ENCODE assay signal across 8 mouse cellular contexts in genomic region chr19:47014447-47015381, GRCm38 (mm10). TPM values are rescaled to one million over a fixed set of nuclear protein-coding genes. Genes with fewer than 3 reads are reported as not detected.
DNase-seq lines count a peak whose midpoint lies in the region; ATAC-seq and TF ChIP-seq lines count a peak whose summit lies in the region.

Gene Ina (plus strand): TSS chr19:47014698.
Gene Nt5c2 (minus strand): TSS chr19:47015153.

- H3K4me3 ChIP-seq in thymus, adult 2 months (ENCODE audit: control insufficient read depth, insufficient read depth, low read length) = peak within 1 kb of the TSS; percentile 38
- peak within 1 kb of the TSS; percentile 56 for H3K4me3 ChIP-seq in heart, embryonic 13.5 days
- H3K4me3 ChIP-seq in liver, embryonic 16.5 days (ENCODE audit: low read depth, low read length) = peak within 1 kb of the TSS; percentile 44

- no peak within 1 kb of the TSS for H3K27ac ChIP-seq in thymus, adult 2 months (ENCODE audit: control insufficient read depth, insufficient read depth, low read length)
- no peak within 1 kb of the TSS for H3K27ac ChIP-seq in heart, embryonic 13.5 days (replicated peaks)
- no peak within 1 kb of the TSS for H3K27ac ChIP-seq in liver, embryonic 16.5 days (ENCODE audit: low read length)

- no peak for TF ChIP-seq POLR2A in thymus, adult 2 months (IDR thresholded peaks at IDR 0.05; ENCODE audit: control insufficient read depth, extremely low read depth, insufficient read depth, low read length, poor library complexity)

- H3K9ac ChIP-seq in heart, embryonic 13.5 days = peak within 1 kb of the TSS; percentile 55; the same call in 1 of the 2 replicates
- H3K9ac ChIP-seq in liver, embryonic 16.5 days (ENCODE audit: low read depth, low read length) = no peak within 1 kb of the TSS

- peak within 1 kb of the TSS; percentile 84 for H3K4me2 ChIP-seq in heart, embryonic 13.5 days
- H3K4me2 ChIP-seq in liver, embryonic 16.5 days (ENCODE audit: low read depth, low read length) = peak within 1 kb of the TSS; percentile 60

- H3K36me3 ChIP-seq in thymus, adult 2 months (ENCODE audit: control insufficient read depth, insufficient read depth, low read length) = no peaks in the 10 kb centered on the region
- H3K36me3 ChIP-seq in heart, embryonic 13.5 days = no peaks in the 10 kb centered on the region
- H3K36me3 ChIP-seq in liver, embryonic 16.5 days (ENCODE audit: control insufficient read depth, insufficient read depth) = no peaks in the 10 kb centered on the region

- DNase-seq in thymus, adult 2 months = no peak
- DNase-seq in thymus, adult 18-20 months = no peak
- peak; percentile 64 to 80 for DNase-seq in layer of hippocampus, adult 18-20 months (ENCODE audit: low spot score in 2 of 2)
- peak; percentile 86 for DNase-seq in retina, postnatal 1 day
- DNase-seq in spleen, adult 18-20 months = no peak

- no peaks in the 10 kb centered on the region for H3K9me3 ChIP-seq in heart, embryonic 13.5 days
- no peaks in the 10 kb centered on the region for H3K9me3 ChIP-seq in liver, embryonic 16.5 days (replicated peaks; ENCODE audit: control insufficient read depth, low read length)

- WGBS in thymus, adult 2 months = 2% methylated on average over 124 of the region's 124 CpGs
- WGBS in heart, embryonic 13.5 days = under 1% methylated on average over 118 of the region's 124 CpGs
- WGBS in liver, embryonic 16.5 days (ENCODE audit: insufficient replicate concordance) = under 1% methylated on average over 121 of the region's 124 CpGs

- peaks cover 19% of the 10 kb centered on the region for H3K4me1 ChIP-seq in thymus, adult 2 months (replicated peaks; ENCODE audit: control insufficient read depth, insufficient read depth, low read length)
- peaks cover 16% of the 10 kb centered on the region for H3K4me1 ChIP-seq in heart, embryonic 13.5 days
- peaks cover 10% of the 10 kb centered on the region for H3K4me1 ChIP-seq in liver, embryonic 16.5 days (ENCODE audit: control insufficient read depth, low read depth, low read length)

- TF ChIP-seq CTCF in thymus, adult 2 months (IDR thresholded peaks at IDR 0.05; ENCODE audit: borderline replicate concordance, control insufficient read depth, extremely low read depth, insufficient read depth, low read length, poor library complexity) = no peak

- peak; percentile 31; the same call in 1 of the 2 replicates for ATAC-seq in common myeloid progenitor, adult 5-6 weeks (replicated peaks; ENCODE audit: low read depth, poor library complexity, severe bottlenecking)
- peak; percentile 19; the same call in 1 of the 2 replicates for ATAC-seq in heart, embryonic 13.5 days (ENCODE audit: extremely low read depth, insufficient number of reproducible peaks, low FRiP score, low TSS enrichment)
- ATAC-seq in liver, embryonic 16.5 days (ENCODE audit: low read depth) = peak; percentile 59; the same call in 1 of the 2 replicates

- peaks cover 4% of the 10 kb centered on the region; the same call in 1 of the 2 replicates for H3K27me3 ChIP-seq in thymus, adult 2 months (ENCODE audit: control insufficient read depth, insufficient read depth, low read length)
- peaks cover 97% of the 10 kb centered on the region for H3K27me3 ChIP-seq in heart, embryonic 13.5 days (replicated peaks)
- peaks cover 66% of the 10 kb centered on the region for H3K27me3 ChIP-seq in liver, embryonic 16.5 days (ENCODE audit: control insufficient read depth, insufficient read depth, low read depth, low read length)

RNA-seq across cellular contexts. Expression of gene Ina, which starts in this region (rescaled TPM):
- polyA plus RNA-seq in thymus, adult 2 months (2012; rRNA removed) = 0.24 and 0.30 TPM in 2 replicates
- total RNA-seq in common myeloid progenitor, adult 5-6 weeks (2017) = 0.34 and 0.64 TPM in 2 replicates
- polyA plus RNA-seq in heart, embryonic 13.5 days (2015; fragmentation: Nextera tagmentation; extraction: Ambion mirVana) = 0.52 and 0.74 TPM in 2 replicates
- total RNA-seq in layer of hippocampus, adult 18-20 months (2021) = 100 to 1,000 TPM; 183 to 187 TPM
- polyA plus RNA-seq in liver, embryonic 16.5 days (2015; fragmentation: Nextera tagmentation; extraction: Ambion mirVana) = 0.06 and 0.09 TPM in 2 replicates

RNA-seq across cellular contexts. Expression of gene Nt5c2, which starts in this region (rescaled TPM):
- polyA plus RNA-seq in thymus, adult 2 months (2012; rRNA removed) = 32.8 and 32.9 TPM in 2 replicates
- total RNA-seq in common myeloid progenitor, adult 5-6 weeks (2017) = 98.9 and 107 TPM in 2 replicates
- polyA plus RNA-seq in heart, embryonic 13.5 days (2015; fragmentation: Nextera tagmentation; extraction: Ambion mirVana) = 102 and 124 TPM in 2 replicates
- total RNA-seq in layer of hippocampus, adult 18-20 months (2021) = 10 to 100 TPM; 75.5 to 78.5 TPM
- polyA plus RNA-seq in liver, embryonic 16.5 days (2015; fragmentation: Nextera tagmentation; extraction: Ambion mirVana) = 47.4 and 48.4 TPM in 2 replicates

Comparison
In these comparisons a context has a peak if more than half of its experiments do, and no peak if none do; other contexts are left out.
1. RNA of gene Ina (total RNA-seq): 183 to 187 TPM in layer of hippocampus, adult 18-20 months; 0.34 to 0.64 TPM in common myeloid progenitor, adult 5-6 weeks; every median in the first group is over 100 times any median in the second.
2. DNase-seq: peak in layer of hippocampus, adult 18-20 months (2 of 2) and retina, postnatal 1 day (single experiment); none in thymus, adult 2 months (single experiment), thymus, adult 18-20 months (0 of 2) and spleen, adult 18-20 months (0 of 2).
3. Peak in every context shown above with its lines, with median percentiles within 50 percentile points of each other: H3K4me3 ChIP-seq and ATAC-seq.